Comparison of ENCODE assay signal across 24 mouse cellular contexts in genomic region chr3:142550052-142550676, GRCm38 (mm10). TPM values are rescaled to one million over a fixed set of nuclear protein-coding genes. Genes with fewer than 3 reads are reported as not detected.
DNase-seq lines count a peak whose midpoint lies in the region; ATAC-seq and TF ChIP-seq lines count a peak whose summit lies in the region.
"Had no signal": no experiment of that assay in that cellular context is flagged by ENCODE, and none has a peak within 500 bp of the region (broad histone marks: within the 10 kb centered on the region; RNA-seq: fewer than 3 reads in every experiment).

No protein-coding gene starts in this region.

- WGBS in midbrain, embryonic 11.5 days, result 95% methylated on average over 3 of the region's 3 CpGs
- WGBS in midbrain, embryonic 15.5 days, result 93% methylated on average over 3 of the region's 3 CpGs
- WGBS in liver, postnatal 0 days (ENCODE audit: insufficient replicate concordance), result 83% methylated on average over 3 of the region's 3 CpGs

- TF ChIP-seq CTCF in liver, postnatal 0 days (IDR thresholded peaks at IDR 0.05; ENCODE audit: low read depth), result no peak

- no peak overlapping the region for H3K9ac ChIP-seq in midbrain, embryonic 11.5 days (ENCODE audit: low read length)
- no peak overlapping the region for H3K9ac ChIP-seq in midbrain, embryonic 15.5 days
- H3K9ac ChIP-seq in liver, postnatal 0 days (replicated peaks), result no peak overlapping the region
- H3K9ac ChIP-seq: embryonic facial prominence, embryonic 12.5 days; forebrain, embryonic 15.5 days; heart, embryonic 15.5 days; hindbrain, embryonic 13.5 days had no signal

- H3K4me3 ChIP-seq in midbrain, embryonic 11.5 days (ENCODE audit: low read depth, low read length), result no peak overlapping the region
- H3K4me3 ChIP-seq in midbrain, embryonic 15.5 days, result no peak overlapping the region
- no peak overlapping the region for H3K4me3 ChIP-seq in liver, postnatal 0 days (ENCODE audit: low read depth, low read length)
- H3K4me3 ChIP-seq: embryonic facial prominence, embryonic 12.5 days; forebrain, embryonic 15.5 days; heart, adult 2 months; heart, embryonic 15.5 days; hindbrain, embryonic 13.5 days had no signal

- H3K27me3 ChIP-seq in midbrain, embryonic 11.5 days (ENCODE audit: control insufficient read depth, insufficient read depth, low read length), result no peaks in the 10 kb centered on the region
- H3K27me3 ChIP-seq in midbrain, embryonic 15.5 days (replicated peaks), result no peaks in the 10 kb centered on the region
- H3K27me3 ChIP-seq in liver, postnatal 0 days (ENCODE audit: insufficient read depth, low read length), result no peaks in the 10 kb centered on the region
- H3K27me3 ChIP-seq: embryonic facial prominence, embryonic 12.5 days; forebrain, embryonic 15.5 days; heart, embryonic 15.5 days; hindbrain, embryonic 13.5 days had no signal

- no peaks in the 10 kb centered on the region for H3K4me1 ChIP-seq in midbrain, embryonic 11.5 days (ENCODE audit: control insufficient read depth, insufficient read depth, low read length)
- no peaks in the 10 kb centered on the region for H3K4me1 ChIP-seq in midbrain, embryonic 15.5 days
- no peaks in the 10 kb centered on the region for H3K4me1 ChIP-seq in liver, postnatal 0 days (ENCODE audit: insufficient read depth)
- H3K4me1 ChIP-seq: embryonic facial prominence, embryonic 12.5 days; forebrain, embryonic 15.5 days; heart, embryonic 15.5 days; hindbrain, embryonic 13.5 days had no signal

- ATAC-seq in midbrain, embryonic 11.5 days (ENCODE audit: low FRiP score), result no peak
- no peak for ATAC-seq in midbrain, embryonic 15.5 days (replicated peaks)
- peak; percentile 68 for ATAC-seq in CD4-positive, CD25-positive, alpha-beta regulatory T cell, adult 4 months
- ATAC-seq in liver, postnatal 0 days, result no peak
- ATAC-seq: forebrain, embryonic 15.5 days; hindbrain, postnatal 0 days had no signal

- no peaks in the 10 kb centered on the region for H3K36me3 ChIP-seq in midbrain, embryonic 11.5 days (ENCODE audit: control insufficient read depth, insufficient read depth, low read length)
- no peaks in the 10 kb centered on the region for H3K36me3 ChIP-seq in midbrain, embryonic 15.5 days (replicated peaks)
- H3K36me3 ChIP-seq in liver, postnatal 0 days (replicated peaks; ENCODE audit: insufficient read depth, low read length), result peaks cover 23% of the 10 kb centered on the region
- H3K36me3 ChIP-seq: embryonic facial prominence, embryonic 12.5 days; forebrain, embryonic 15.5 days; heart, embryonic 15.5 days; hindbrain, embryonic 13.5 days had no signal

- no peaks in the 10 kb centered on the region for H3K9me3 ChIP-seq in midbrain, embryonic 11.5 days (ENCODE audit: control insufficient read depth, low read length)
- H3K9me3 ChIP-seq in midbrain, embryonic 15.5 days, result no peaks in the 10 kb centered on the region
- H3K9me3 ChIP-seq in liver, postnatal 0 days (ENCODE audit: low read length), result no peaks in the 10 kb centered on the region
- H3K9me3 ChIP-seq: embryonic facial prominence, embryonic 12.5 days; forebrain, embryonic 15.5 days; heart, embryonic 15.5 days; hindbrain, embryonic 13.5 days had no signal

- peak; percentile 69 for DNase-seq in midbrain, embryonic 11.5 days (ENCODE audit: low spot score, missing footprints)
- peak; percentile 77 for DNase-seq in induced T-regulatory cell, adult 2 months (ENCODE audit: low read depth)
- DNase-seq in liver, postnatal 0 days, result no peak
- DNase-seq in MN1 (ENCODE audit: low spot score), result no peak
- no peak for DNase-seq in left cerebral cortex, postnatal 10 days (ENCODE audit: extremely low spot score in 1 of 2, low spot score in 2 of 2)
- DNase-seq: adrenal gland, postnatal 10 days; cerebellum, adult 11 months; cerebellum, adult 8-10 months; cerebellum, postnatal 14 days; gastrocnemius, postnatal 14 days; heart, adult 2 months; heart, postnatal 14 days had no signal

- TF ChIP-seq EP300 in liver, postnatal 0 days (IDR thresholded peaks at IDR 0.05; ENCODE audit: low read depth), result no peak

- no peak overlapping the region for H3K4me2 ChIP-seq in midbrain, embryonic 11.5 days
- H3K4me2 ChIP-seq in midbrain, embryonic 15.5 days, result no peak overlapping the region
- H3K4me2 ChIP-seq in liver, postnatal 0 days (ENCODE audit: low read depth, low read length), result no peak overlapping the region
- H3K4me2 ChIP-seq: embryonic facial prominence, embryonic 12.5 days; forebrain, embryonic 15.5 days; heart, embryonic 11.5 days; heart, embryonic 15.5 days; hindbrain, embryonic 13.5 days had no signal

- intact Hi-C loops in left cerebral cortex, postnatal 10 days (cut with DNase I), result no loop called here

- H3K27ac ChIP-seq in midbrain, embryonic 11.5 days (ENCODE audit: low read depth, low read length), result no peak overlapping the region
- no peak overlapping the region for H3K27ac ChIP-seq in midbrain, embryonic 15.5 days
- no peak overlapping the region for H3K27ac ChIP-seq in liver, postnatal 0 days (ENCODE audit: low read depth)
- H3K27ac ChIP-seq: embryonic facial prominence, embryonic 12.5 days; forebrain, embryonic 15.5 days; heart, adult 2 months; heart, embryonic 15.5 days; hindbrain, embryonic 13.5 days; hindbrain, postnatal 0 days had no signal

RNA-seq across cellular contexts. Expression of gene Gbp3, which starts 9.7 kb away (rescaled TPM):
- 0.46 and 0.65 TPM in 2 replicates for polyA plus RNA-seq in midbrain, embryonic 11.5 days (2014; fragmentation: Nextera tagmentation; extraction: Ambion mirVana)
- polyA plus RNA-seq in midbrain, embryonic 15.5 days (2015; fragmentation: Nextera tagmentation; extraction: Ambion mirVana), result 1.1 and 1.5 TPM in 2 replicates
- 100 to 1,000 TPM; 101 to 122 TPM for polyA plus RNA-seq in CD4-positive, CD25-positive, alpha-beta regulatory T cell, adult 4 months (2017; shearing (Covaris generic))
- 3.6 and 4.0 TPM in 2 replicates for polyA plus RNA-seq in liver, postnatal 0 days (2015; fragmentation: Nextera tagmentation; extraction: Ambion mirVana)
- 1 to 10 TPM; 4.2 TPM for total RNA-seq in left cerebral cortex, postnatal 10 days (2021)

RNA-seq across cellular contexts. Expression of gene Gbp7, which starts 20.0 kb away (rescaled TPM):
- 1.7 and 1.9 TPM in 2 replicates for polyA plus RNA-seq in midbrain, embryonic 11.5 days (2014; fragmentation: Nextera tagmentation; extraction: Ambion mirVana)
- polyA plus RNA-seq in midbrain, embryonic 15.5 days (2015; fragmentation: Nextera tagmentation; extraction: Ambion mirVana), result 2.1 and 2.5 TPM in 2 replicates
- 100 to 1,000 TPM; 242 to 294 TPM for polyA plus RNA-seq in CD4-positive, CD25-positive, alpha-beta regulatory T cell, adult 4 months (2017; shearing (Covaris generic))
- polyA plus RNA-seq in liver, postnatal 0 days (2015; fragmentation: Nextera tagmentation; extraction: Ambion mirVana), result 7.1 and 7.8 TPM in 2 replicates
- 1 to 10 TPM; 3.4 to 3.8 TPM for total RNA-seq in left cerebral cortex, postnatal 10 days (2021)

RNA-seq across cellular contexts. Expression of gene Gbp2b, which starts 44.5 kb away (rescaled TPM):
- not detected in 2 replicates for polyA plus RNA-seq in midbrain, embryonic 11.5 days (2014; fragmentation: Nextera tagmentation; extraction: Ambion mirVana)
- polyA plus RNA-seq in midbrain, embryonic 15.5 days (2015; fragmentation: Nextera tagmentation; extraction: Ambion mirVana), result not detected in 2 replicates
- polyA plus RNA-seq in CD4-positive, CD25-positive, alpha-beta regulatory T cell, adult 4 months (2017; shearing (Covaris generic)), result 10 to 100 TPM; 27.5 to 35.1 TPM
- 0.05 TPM in 1 of 2 replicates, not detected in the other for polyA plus RNA-seq in liver, postnatal 0 days (2015; fragmentation: Nextera tagmentation; extraction: Ambion mirVana)
- not detected for total RNA-seq in left cerebral cortex, postnatal 10 days (2021)
- total RNA-seq: common myeloid progenitor, adult 5-6 weeks; hematopoietic stem cell, adult 5-6 weeks had no signal
- polyA plus RNA-seq: brain, embryonic 14.5 days; embryonic facial prominence, embryonic 12.5 days; forebrain, embryonic 11.5 days; forebrain, embryonic 15.5 days; heart, embryonic 11.5 days; heart, embryonic 15.5 days; hindbrain, embryonic 13.5 days had no signal

RNA-seq across cellular contexts. Expression of gene Gbp5, which starts 56.4 kb away (rescaled TPM):
- not detected in 2 replicates for polyA plus RNA-seq in midbrain, embryonic 11.5 days (2014; fragmentation: Nextera tagmentation; extraction: Ambion mirVana)
- 0.22 and 0.30 TPM in 2 replicates for polyA plus RNA-seq in midbrain, embryonic 15.5 days (2015; fragmentation: Nextera tagmentation; extraction: Ambion mirVana)
- polyA plus RNA-seq in CD4-positive, CD25-positive, alpha-beta regulatory T cell, adult 4 months (2017; shearing (Covaris generic)), result 10 to 100 TPM; 18.3 to 29.5 TPM
- 0.13 and 0.20 TPM in 2 replicates for polyA plus RNA-seq in liver, postnatal 0 days (2015; fragmentation: Nextera tagmentation; extraction: Ambion mirVana)
- total RNA-seq in left cerebral cortex, postnatal 10 days (2021), result 1 to 10 TPM; 1.0 to 1.5 TPM
- polyA plus RNA-seq: forebrain, embryonic 11.5 days; heart, embryonic 11.5 days had no signal

Comparison
In these comparisons a context has a peak if more than half of its experiments do, and no peak if none do; other contexts are left out.
1. DNase-seq: peak in midbrain, embryonic 11.5 days (single experiment) and induced T-regulatory cell, adult 2 months (single experiment); none in liver, postnatal 0 days (single experiment), MN1 (single experiment) and left cerebral cortex, postnatal 10 days (0 of 2).
2. RNA of gene Gbp3, which starts 9.7 kb away (polyA plus RNA-seq): 101 to 122 TPM in CD4-positive, CD25-positive, alpha-beta regulatory T cell, adult 4 months; 3.6 to 4.0 TPM in liver, postnatal 0 days, 1.1 to 1.5 TPM in midbrain, embryonic 15.5 days and 0.46 to 0.65 TPM in midbrain, embryonic 11.5 days; every median in the first group is over 10 times any median in the second.
3. RNA of gene Gbp7, which starts 20.0 kb away (polyA plus RNA-seq): 242 to 294 TPM in CD4-positive, CD25-positive, alpha-beta regulatory T cell, adult 4 months; 7.1 to 7.8 TPM in liver, postnatal 0 days, 2.1 to 2.5 TPM in midbrain, embryonic 15.5 days and 1.7 to 1.9 TPM in midbrain, embryonic 11.5 days; every median in the first group is over 10 times any median in the second.
4. RNA of gene Gbp2b, which starts 44.5 kb away (polyA plus RNA-seq): 27.5 to 35.1 TPM in CD4-positive, CD25-positive, alpha-beta regulatory T cell, adult 4 months; 0.05 TPM in liver, postnatal 0 days, not detected in midbrain, embryonic 15.5 days and not detected in midbrain, embryonic 11.5 days; every median in the first group is over 10 times any median in the second.